Mouse (Mus musculus): ENCODE measurements around the gene Glo1.

GRCm38 (mm10) chr17:30564407-30564806, 62.3 kb downstream of the Glo1 start:
- TF ChIP-seq SRF (IDR thresholded peaks at IDR 0.05; ENCODE audit: control insufficient read depth, insufficient read length, low read depth) = no peak
- no peak for TF ChIP-seq CEBPB (IDR thresholded peaks at IDR 0.05; ENCODE audit: insufficient read depth, poor library complexity, severe bottlenecking)
- no peak for TF ChIP-seq POLR2A (IDR thresholded peaks at IDR 0.05; ENCODE audit: insufficient read length, low read depth)
- TF ChIP-seq TCF12 (IDR thresholded peaks at IDR 0.05; ENCODE audit: insufficient read depth, poor library complexity, severe bottlenecking) = no peak
- no peak for TF ChIP-seq E2F4 (IDR thresholded peaks at IDR 0.05; ENCODE audit: insufficient read depth)
- TF ChIP-seq MYOG (IDR thresholded peaks at IDR 0.05; ENCODE audit: control insufficient read depth in 1 of 3, insufficient read depth in 1 of 3, insufficient read length in 2 of 3, low read depth in 2 of 3) = no peak
- TF ChIP-seq USF1 (IDR thresholded peaks at IDR 0.05; ENCODE audit: low read depth) = no peak
- no peak for TF ChIP-seq MYOD1 (IDR thresholded peaks at IDR 0.05; ENCODE audit: control insufficient read depth in 1 of 3, insufficient read length in 2 of 3, low read depth in 2 of 3)
- no peak for TF ChIP-seq POLR2AphosphoS2 (IDR thresholded peaks at IDR 0.05; ENCODE audit: insufficient read length, low read depth)
- TF ChIP-seq MAX (IDR thresholded peaks at IDR 0.05; ENCODE audit: low read depth) = no peak

All from myocyte (in vitro differentiated cells).